Mouse (Mus musculus) bone marrow, adult 2 months (tissue): ENCODE data around the gene Prr5l. TPM values are rescaled to one million over a fixed set of nuclear protein-coding genes. Genes with fewer than 3 reads are reported as not detected.
A peak's percentile ranks its signal among the peaks of the same experiment; 100 is the strongest.

Source experiments
- H3K27ac ChIP-seq: fragments of 200-500 bp; 2 replicates; pipeline ENCODE4 v1.5.1; 2012; ENCODE audit warnings: low read depth, mild to moderate bottlenecking, control low read depth, inconsistent platforms, low read length; ENCODE audit not compliant: control insufficient read depth, poor library complexity, insufficient read depth
- H3K4me1 ChIP-seq: fragments of 200-500 bp; 2 replicates; pipeline ENCODE4 v1.6.1; 2011; ENCODE audit warnings: low read length; ENCODE audit not compliant: control insufficient read depth, insufficient read depth
- H3K4me3 ChIP-seq: fragments of 200-500 bp; replicated peaks from 2 replicates; pipeline ENCODE3; 2011; ENCODE audit warnings: mild to moderate bottlenecking, low read depth, low read length, control low read depth; ENCODE audit not compliant: control insufficient read depth
- CTCF ChIP-seq: fragments of 200-500 bp; IDR thresholded peaks from 2 replicates; pipeline ENCODE4 v1.5.1; 2011; ENCODE audit warnings: low read length, control low read depth; ENCODE audit not compliant: control insufficient read depth, insufficient read depth
- POLR2A ChIP-seq: fragments of 200-500 bp; IDR thresholded peaks from 2 replicates; pipeline ENCODE4 v1.6.1; 2011; ENCODE audit warnings: low read depth, mild to moderate bottlenecking, control low read depth, low read length, borderline replicate concordance; ENCODE audit not compliant: control insufficient read depth
- WGBS: fragments of 180-500 bp; shearing (Covaris S2); methylation state at CpG from one replicate; pipeline ENCODE4 v1.1.7; 2018; 5-methylcytosine and 5-hydroxymethylcytosine counted together
- polyA plus RNA-seq: library from polyadenylated mRNA; stranded (reverse); fragments of >200 nt; gene quantifications from 2 replicates; pipeline ENCODE4 v1.2.4, GENCODE M21; 2011; ENCODE audit warnings: low replicate concordance; ENCODE audit not compliant: missing spikeins, insufficient read depth, insufficient read length

The Prr5l gene
- polyA plus RNA-seq, 1 experiment: 8.4 TPM

DNA sequence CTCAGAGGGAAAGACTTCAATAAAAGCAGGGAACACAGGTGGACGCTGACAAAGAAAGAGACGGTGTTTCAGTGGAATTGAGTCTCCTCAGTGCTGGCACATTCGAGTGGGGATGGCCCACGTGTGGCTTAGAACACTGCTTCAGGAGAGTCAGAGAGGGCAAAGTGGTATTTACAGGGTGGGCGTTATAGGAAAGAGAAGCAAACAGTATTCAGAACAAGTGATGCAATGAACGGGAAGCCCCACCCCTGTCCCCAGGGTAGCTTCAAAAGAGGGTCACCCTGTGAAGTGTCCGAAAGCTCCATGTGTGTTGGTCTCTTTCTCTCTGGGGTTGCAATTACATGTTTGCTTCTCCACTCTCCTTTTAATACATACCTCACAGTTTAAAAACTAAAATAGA, 187.2 kb downstream of the Prr5l start:
- Histone ChIP-seq H3K4me1 (no peaks in the 10 kb centered on the region; the same call in 1 of the 2 replicates), H3K4me3 (no peak overlapping the region), H3K27ac (no peak overlapping the region)
- WGBS: 83% methylated on average over 7 of the region's 7 CpGs
- TF ChIP-seq CTCF: no peak
- TF ChIP-seq POLR2A: no peak

DNA sequence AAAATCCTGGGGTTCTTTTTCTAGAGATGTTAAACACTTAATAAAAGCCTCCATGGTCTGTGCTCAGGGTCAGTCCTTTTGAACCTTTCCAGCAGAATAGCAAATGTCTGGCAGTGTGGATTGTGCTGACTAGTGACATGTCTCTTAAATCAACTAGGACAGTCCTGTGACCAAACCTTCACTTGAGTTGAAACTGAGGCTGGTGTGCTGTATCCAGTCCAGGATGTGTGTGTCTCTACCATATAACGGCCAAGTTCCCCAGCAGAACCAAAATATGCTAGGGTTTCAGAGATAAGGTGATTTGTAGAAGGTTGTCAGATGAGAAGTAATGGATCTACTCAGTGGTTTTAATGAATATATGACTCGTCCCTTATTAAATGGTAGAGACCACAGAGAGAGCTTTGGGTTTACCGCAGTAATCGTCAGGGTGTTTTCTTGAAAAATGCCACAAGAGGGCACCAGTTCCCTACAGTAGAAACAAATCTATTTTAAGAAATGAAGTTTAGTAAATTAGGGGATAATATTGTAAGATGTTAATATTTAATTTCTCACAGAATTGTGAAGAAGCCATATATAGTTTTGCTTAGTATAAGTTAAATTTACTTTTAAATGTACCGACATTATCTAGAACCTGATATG, 189.1 kb downstream of the Prr5l start:
- no peak overlapping the region for H3K27ac ChIP-seq
- WGBS: 52% methylated on average over 5 of the region's 5 CpGs
- H3K4me3 ChIP-seq: no peak overlapping the region

DNA sequence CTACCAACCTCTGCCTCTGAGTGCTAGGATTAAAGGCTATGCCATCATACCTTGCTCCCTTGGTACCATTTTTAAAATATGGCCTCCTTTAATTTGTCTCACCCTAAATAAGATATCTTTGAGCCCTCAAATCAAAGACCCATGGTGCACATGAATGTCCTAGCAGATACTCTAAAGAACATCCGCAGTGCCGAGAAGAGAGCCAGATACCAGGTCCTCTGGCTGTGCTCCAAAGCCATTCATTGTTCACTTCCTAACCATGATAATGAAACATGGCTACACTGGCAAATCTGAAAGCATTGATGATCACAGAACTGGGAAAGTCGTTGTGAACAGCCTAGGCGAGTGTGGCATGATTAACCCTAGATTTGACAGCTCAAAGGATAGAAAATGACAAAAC, 189.8 kb downstream of the Prr5l start:
- WGBS: 66% methylated on average over 4 of the region's 4 CpGs
- H3K4me1 ChIP-seq: no peaks in the 10 kb centered on the region
- no peak overlapping the region for H3K27ac ChIP-seq
- no peak for TF ChIP-seq CTCF
- TF ChIP-seq POLR2A: no peak
- H3K4me3 ChIP-seq: no peak overlapping the region

More for the DNA sequence above, 189.1 kb downstream of the Prr5l start:
- H3K4me1 ChIP-seq: no peaks in the 10 kb centered on the region
- TF ChIP-seq CTCF: 0 out of 2 replicates have a peak, but pooled peaks have one; percentile 8
- TF ChIP-seq POLR2A: no peak

GRCm38 (mm10) chr2:101690252-101690827, 192.5 kb downstream of the Prr5l start:
- H3K4me3 ChIP-seq: no peak overlapping the region
- H3K27ac ChIP-seq: no peak overlapping the region
- no peaks in the 10 kb centered on the region; the same call in 1 of the 2 replicates for H3K4me1 ChIP-seq
- 86% methylated on average over 9 of the region's 9 CpGs for WGBS
- no peak for TF ChIP-seq POLR2A
- no peak for TF ChIP-seq CTCF

- WGBS: 91% methylated on average over 5 of the region's 5 CpGs
- TF ChIP-seq CTCF (no peak), POLR2A (no peak)
- no peak overlapping the region for H3K4me3 ChIP-seq
- H3K4me1 ChIP-seq: no peaks in the 10 kb centered on the region; the same call in 1 of the 2 replicates
- no peak overlapping the region for H3K27ac ChIP-seq
These were observed 194.8 kb downstream of the Prr5l start for GRCm38 (mm10) chr2:101688011-101688410.

DNA sequence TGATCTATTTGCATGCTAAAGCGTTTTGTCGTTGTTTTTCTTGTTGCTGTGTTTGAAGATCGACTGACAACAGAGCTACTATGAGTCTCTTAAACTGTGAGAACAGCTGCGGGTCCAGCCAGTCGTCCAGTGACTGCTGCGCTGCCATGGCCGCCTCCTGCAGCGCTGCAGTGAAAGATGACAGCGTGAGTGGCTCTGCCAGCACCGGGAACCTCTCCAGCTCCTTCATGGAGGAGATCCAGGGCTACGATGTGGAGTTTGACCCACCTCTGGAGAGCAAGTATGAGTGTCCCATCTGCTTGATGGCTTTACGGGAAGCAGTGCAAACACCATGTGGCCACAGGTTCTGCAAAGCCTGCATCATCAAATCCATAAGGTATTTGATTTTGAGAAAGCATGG, 198.4 kb downstream of the Prr5l start:
- 91% methylated on average over 12 of the region's 12 CpGs for WGBS
- Histone ChIP-seq H3K4me3 (no peak overlapping the region), H3K27ac (no peak overlapping the region), H3K4me1 (no peaks in the 10 kb centered on the region; the same call in 1 of the 2 replicates)
- TF ChIP-seq CTCF (no peak), POLR2A (no peak)

DNA sequence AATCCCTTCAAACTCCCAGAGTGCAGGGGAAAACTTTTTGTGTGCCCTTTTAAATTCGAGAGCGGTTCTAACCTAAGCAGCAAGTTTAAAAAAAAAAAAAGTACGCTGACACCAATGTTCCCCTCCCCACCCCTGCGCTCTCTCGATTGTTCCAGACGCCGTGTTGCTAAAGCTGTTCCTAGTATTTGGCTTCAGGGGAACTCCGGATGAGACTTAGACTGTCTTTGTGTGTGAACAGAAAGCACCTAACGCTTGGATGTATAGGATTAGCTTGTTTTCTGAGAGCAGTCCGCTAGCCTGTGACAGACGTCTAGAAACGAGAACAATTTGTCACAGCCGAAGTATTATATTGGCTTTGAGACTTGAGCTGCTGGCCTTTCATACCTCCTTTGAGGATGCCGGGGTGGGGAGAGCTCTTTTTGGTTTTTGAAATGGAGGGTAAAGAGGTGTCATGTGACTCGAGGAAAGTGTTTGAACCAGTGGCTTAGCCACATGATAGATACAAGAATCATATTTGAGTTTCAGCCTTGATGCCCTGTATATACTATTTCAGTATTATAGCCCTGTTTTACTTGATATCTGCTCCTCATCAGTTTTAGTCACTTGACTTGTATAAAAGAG, 203.6 kb downstream of the Prr5l start:
- no peak for TF ChIP-seq POLR2A
- no peak for TF ChIP-seq CTCF
- peak overlapping the region; percentile 94 for H3K4me3 ChIP-seq
- WGBS: 3% methylated on average over 15 of the region's 15 CpGs
- no peaks in the 10 kb centered on the region for H3K4me1 ChIP-seq
- no peak overlapping the region for H3K27ac ChIP-seq

GRCm38 (mm10) chr2:101678236-101679021, 204.4 kb downstream of the Prr5l start, which contains the start of gene Traf6:
Gene Traf6 (plus strand): TSS chr2:101678429.
- WGBS: 1% methylated on average over 68 of the region's 68 CpGs
- peak within 1 kb of the TSS; percentile 94 for H3K4me3 ChIP-seq
- peak within 1 kb of the TSS; percentile 66; the same call in 1 of the 2 replicates for H3K27ac ChIP-seq
- no peaks in the 10 kb centered on the region for H3K4me1 ChIP-seq
- peak; percentile 62 for TF ChIP-seq CTCF
- TF ChIP-seq POLR2A: peak; percentile 77; the same call in 1 of the 2 replicates
